Mouse (Mus musculus) embryonic facial prominence, embryonic 10.5 days (tissue): ENCODE measurements around the gene Syt7. TPM values are rescaled to one million over a fixed set of nuclear protein-coding genes. Genes with fewer than 3 reads are reported as not detected.

ENCODE experiments used
- DNase-seq: peaks from one replicate; pipeline ENCODE4 v3.0.0-alpha.2; 2017; ENCODE audit warnings: low spot score
- H3K27ac ChIP-seq: fragments of 300-500 bp; sonication (generic); replicated peaks from 2 replicates; pipeline ENCODE4 v1.5.1; 2016; ENCODE audit warnings: mild to moderate bottlenecking
- H3K27me3 ChIP-seq: fragments of 300-500 bp; sonication (generic); replicated peaks from 2 replicates; pipeline ENCODE4 v1.6.1; 2016; ENCODE audit warnings: low read depth, mild to moderate bottlenecking; ENCODE audit not compliant: poor library complexity, severe bottlenecking
- H3K36me3 ChIP-seq: fragments of 300-500 bp; sonication (generic); replicated peaks from 2 replicates; pipeline ENCODE4 v1.6.1; 2016; ENCODE audit warnings: mild to moderate bottlenecking, moderate library complexity
- H3K4me1 ChIP-seq: fragments of 300-500 bp; sonication (generic); 2 replicates; pipeline ENCODE4 v1.6.1; 2016
- H3K4me3 ChIP-seq: fragments of 300-500 bp; sonication (generic); 2 replicates; pipeline ENCODE4 v1.5.1; 2016; ENCODE audit warnings: mild to moderate bottlenecking, moderate library complexity
- H3K9me3 ChIP-seq: fragments of 300-500 bp; sonication (generic); 2 replicates; pipeline ENCODE4 v1.6.1; 2016; ENCODE audit warnings: mild to moderate bottlenecking
- WGBS: fragments of 180-500 bp; shearing (Covaris S2); methylation state at CpG from one replicate; pipeline ENCODE4 v1.1.7; 2016; 5-methylcytosine and 5-hydroxymethylcytosine counted together
- polyA plus RNA-seq: library from polyadenylated mRNA; unstranded; fragments of >200 nt; fragmentation: Nextera tagmentation; extraction: Ambion mirVana; gene quantifications from 2 replicates; pipeline ENCODE4 v1.2.1, GENCODE M21; 2016

The Syt7 gene
- 0.44 and 0.64 TPM in 2 replicates for polyA plus RNA-seq

DNA sequence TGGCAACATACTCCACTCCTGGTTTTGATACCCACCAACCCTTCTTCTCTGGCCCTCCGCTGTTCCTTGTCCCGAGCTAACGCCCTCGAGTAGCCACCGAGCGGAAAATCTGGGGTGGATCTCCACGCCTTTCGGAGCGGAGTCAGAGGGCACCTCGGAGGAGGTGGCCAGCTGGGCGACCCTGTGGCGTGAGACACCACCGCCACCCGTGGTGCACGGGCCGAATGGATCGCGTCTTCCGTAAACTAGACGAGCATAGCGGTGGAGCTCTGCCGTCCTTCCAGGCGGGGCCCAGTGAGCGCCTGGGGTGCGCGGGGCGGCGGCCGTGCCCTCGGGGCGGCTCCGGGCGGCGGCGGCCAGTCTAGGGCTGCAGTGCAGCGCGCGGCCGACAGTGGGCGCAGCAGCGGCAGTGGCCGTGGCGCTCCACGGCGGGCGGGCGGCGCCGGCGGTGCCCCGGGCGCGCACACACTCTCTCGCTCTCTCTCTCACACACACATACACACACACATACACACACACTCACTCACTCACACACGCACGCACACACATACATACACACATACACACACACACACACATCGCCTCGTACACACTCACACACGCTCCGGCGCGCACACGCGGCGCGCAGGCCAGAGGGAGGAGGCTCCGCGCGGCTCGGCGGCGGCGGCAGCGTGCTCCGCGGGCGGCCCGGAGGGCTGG lies at the start of gene Syt7:
Gene Syt7 (plus strand): TSS at position 476 of the 699 bp plus-strand sequence.
- no peaks in the 10 kb centered on the region for H3K9me3 ChIP-seq
- H3K27me3 ChIP-seq: peaks cover 84% of the 10 kb centered on the region
- no peaks in the 10 kb centered on the region for H3K36me3 ChIP-seq
- peak within 1 kb of the TSS; percentile 79 for H3K4me3 ChIP-seq
- peak; percentile 95 for DNase-seq
- peak within 1 kb of the TSS; percentile 83 for H3K27ac ChIP-seq
- WGBS: 1% methylated on average over 78 of the region's 78 CpGs
- peaks cover 28% of the 10 kb centered on the region for H3K4me1 ChIP-seq

GRCm38 (mm10) chr19:10339271-10339670 lies 49.6 kb upstream of the Syt7 start:
- peaks cover 30% of the 10 kb centered on the region for H3K4me1 ChIP-seq
- H3K36me3 ChIP-seq: no peaks in the 10 kb centered on the region
- 12% methylated on average over 5 of the region's 5 CpGs for WGBS
- no peak overlapping the region for H3K27ac ChIP-seq
- DNase-seq: no peak
- no peak overlapping the region for H3K4me3 ChIP-seq
- H3K9me3 ChIP-seq: no peaks in the 10 kb centered on the region
- peaks cover 68% of the 10 kb centered on the region for H3K27me3 ChIP-seq

DNA sequence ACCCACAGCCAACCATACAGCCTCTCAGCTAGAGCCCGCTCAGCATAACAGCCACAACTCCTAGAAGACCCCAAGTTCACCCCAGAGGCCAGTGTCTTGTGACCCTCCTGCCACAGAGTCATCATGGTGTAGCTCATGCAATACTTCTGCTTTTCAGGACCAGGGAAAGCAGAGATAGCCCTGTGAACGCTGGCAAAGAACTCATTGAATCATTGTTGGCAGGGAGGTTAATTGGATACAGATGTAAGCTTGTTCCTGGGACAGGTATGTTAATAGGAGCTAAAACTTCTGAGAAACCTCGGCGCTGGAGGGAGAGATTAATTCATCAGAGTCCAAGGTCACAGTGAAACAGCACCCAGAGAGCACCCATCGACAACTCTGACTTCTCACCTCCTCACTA lies 48.2 kb upstream of the Syt7 start:
- 30% methylated on average over 5 of the region's 5 CpGs for WGBS
- H3K9me3 ChIP-seq: no peaks in the 10 kb centered on the region
- no peaks in the 10 kb centered on the region for H3K36me3 ChIP-seq
- H3K27me3 ChIP-seq: peaks cover 72% of the 10 kb centered on the region
- H3K27ac ChIP-seq: no peak overlapping the region
- no peak overlapping the region for H3K4me3 ChIP-seq
- DNase-seq: peak; percentile 26
- H3K4me1 ChIP-seq: peaks cover 35% of the 10 kb centered on the region

DNA sequence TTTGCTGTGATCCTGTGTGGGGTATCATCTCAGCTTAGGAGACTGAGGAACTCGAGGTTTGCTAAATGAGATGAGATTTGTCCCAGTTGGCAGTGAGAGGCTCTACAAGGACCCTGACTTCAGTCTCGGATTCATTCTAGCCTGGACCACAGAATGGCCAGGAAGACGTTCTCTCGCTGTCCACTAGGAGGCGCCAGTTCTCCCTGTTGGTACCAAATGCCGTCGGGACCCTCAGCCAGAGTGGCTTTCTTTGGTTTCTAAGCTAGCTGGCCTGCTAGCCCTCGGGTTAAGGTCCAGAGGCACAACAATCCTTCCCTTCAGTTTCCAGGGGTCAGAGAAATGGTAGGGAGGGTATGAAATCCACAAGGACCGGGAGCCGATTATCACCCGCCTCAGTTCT lies 47.7 kb upstream of the Syt7 start:
- no peak overlapping the region for H3K27ac ChIP-seq
- 18% methylated on average over 11 of the region's 11 CpGs for WGBS
- peak; percentile 82 for DNase-seq
- no peaks in the 10 kb centered on the region for H3K9me3 ChIP-seq
- H3K27me3 ChIP-seq: peaks cover 72% of the 10 kb centered on the region
- no peaks in the 10 kb centered on the region for H3K36me3 ChIP-seq
- peaks cover 37% of the 10 kb centered on the region for H3K4me1 ChIP-seq
- H3K4me3 ChIP-seq: no peak overlapping the region

DNA sequence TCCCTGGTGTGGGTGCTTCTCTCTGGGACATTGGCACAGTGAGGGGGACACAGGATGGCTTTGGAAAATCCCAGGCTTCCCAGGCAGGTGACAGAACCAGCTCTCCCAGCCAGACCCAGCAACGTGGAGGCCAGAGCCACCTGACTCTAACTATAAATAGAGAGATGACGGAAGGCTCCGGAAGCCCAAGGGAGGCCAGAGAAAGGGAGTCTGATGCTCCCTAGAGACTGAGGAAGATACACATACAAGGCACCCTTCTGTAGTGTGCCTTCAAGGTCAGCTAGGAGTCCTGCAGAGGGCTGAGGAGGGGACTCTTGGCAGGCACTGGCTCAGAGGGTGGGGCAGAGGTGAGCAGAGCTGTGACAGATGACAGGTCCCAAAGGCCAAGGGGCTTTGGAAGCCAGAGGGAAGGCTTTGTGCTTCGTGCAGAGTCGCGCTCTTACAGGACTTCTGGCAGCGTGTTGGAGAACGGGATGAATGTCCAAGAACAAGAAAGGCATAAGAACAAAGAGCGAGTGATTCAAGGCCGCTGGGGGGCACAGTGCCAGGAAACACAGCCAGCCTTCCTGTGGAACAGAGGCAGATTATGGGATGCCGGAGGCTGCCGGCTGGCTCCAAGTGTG lies 47.0 kb upstream of the Syt7 start:
- H3K27ac ChIP-seq: no peak overlapping the region
- peaks cover 69% of the 10 kb centered on the region for H3K27me3 ChIP-seq

DNA sequence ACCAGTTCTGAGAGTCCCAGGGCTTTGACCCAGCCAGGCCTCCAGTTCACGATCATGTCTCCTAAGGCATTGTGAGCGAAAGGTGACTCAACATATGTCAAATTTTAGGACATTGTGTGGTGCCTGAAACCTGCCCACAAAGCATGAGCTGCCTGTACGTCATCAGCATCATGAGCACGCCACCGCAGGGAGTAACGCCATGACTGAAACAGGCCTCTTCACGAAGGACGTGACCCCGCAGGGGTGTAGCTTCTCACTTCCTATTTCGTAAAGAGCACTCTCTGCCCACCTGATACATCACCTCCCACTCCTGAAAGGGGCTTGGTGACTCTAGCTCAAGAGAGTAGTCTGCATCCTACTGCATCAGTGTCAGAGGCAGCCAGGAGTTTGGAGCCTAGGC lies 45.0 kb upstream of the Syt7 start:
- Histone ChIP-seq H3K27ac (no peak overlapping the region), H3K4me3 (no peak overlapping the region), H3K9me3 (no peaks in the 10 kb centered on the region), H3K27me3 (peaks cover 52% of the 10 kb centered on the region), H3K4me1 (peaks cover 37% of the 10 kb centered on the region), H3K36me3 (no peaks in the 10 kb centered on the region)
- WGBS: 85% methylated on average over 10 of the region's 10 CpGs
- no peak for DNase-seq

More for the DNA sequence above, 47.0 kb upstream of the Syt7 start:
- DNase-seq: no peak
- Histone ChIP-seq H3K4me1 (peaks cover 37% of the 10 kb centered on the region), H3K9me3 (no peaks in the 10 kb centered on the region), H3K36me3 (no peaks in the 10 kb centered on the region), H3K4me3 (no peak overlapping the region)
- 64% methylated on average over 12 of the region's 12 CpGs for WGBS

DNA sequence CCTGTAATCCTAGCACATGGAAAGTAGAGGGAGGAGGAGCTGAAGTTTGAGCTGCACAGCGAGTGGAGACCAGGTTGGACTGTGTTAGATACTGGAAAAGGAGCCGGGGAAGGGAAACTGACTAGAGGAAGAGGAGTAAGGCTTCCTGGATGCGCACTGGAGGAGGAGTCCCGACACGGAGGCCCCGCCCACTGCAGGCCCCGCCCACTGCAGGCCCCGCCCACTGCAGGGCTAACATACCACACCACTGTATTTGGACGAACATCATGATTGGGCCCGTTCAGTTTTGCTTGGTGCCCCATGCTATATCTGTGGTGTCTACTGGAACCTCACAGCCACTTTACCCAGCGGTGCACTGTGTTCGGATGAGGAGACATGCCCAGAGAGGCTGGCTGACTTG lies 43.2 kb upstream of the Syt7 start:
- 37% methylated on average over 12 of the region's 12 CpGs for WGBS
- no peak for DNase-seq
- Histone ChIP-seq H3K9me3 (no peaks in the 10 kb centered on the region), H3K4me1 (peaks cover 24% of the 10 kb centered on the region), H3K4me3 (no peak overlapping the region), H3K27me3 (peaks cover 34% of the 10 kb centered on the region), H3K27ac (no peak overlapping the region), H3K36me3 (no peaks in the 10 kb centered on the region)

DNA sequence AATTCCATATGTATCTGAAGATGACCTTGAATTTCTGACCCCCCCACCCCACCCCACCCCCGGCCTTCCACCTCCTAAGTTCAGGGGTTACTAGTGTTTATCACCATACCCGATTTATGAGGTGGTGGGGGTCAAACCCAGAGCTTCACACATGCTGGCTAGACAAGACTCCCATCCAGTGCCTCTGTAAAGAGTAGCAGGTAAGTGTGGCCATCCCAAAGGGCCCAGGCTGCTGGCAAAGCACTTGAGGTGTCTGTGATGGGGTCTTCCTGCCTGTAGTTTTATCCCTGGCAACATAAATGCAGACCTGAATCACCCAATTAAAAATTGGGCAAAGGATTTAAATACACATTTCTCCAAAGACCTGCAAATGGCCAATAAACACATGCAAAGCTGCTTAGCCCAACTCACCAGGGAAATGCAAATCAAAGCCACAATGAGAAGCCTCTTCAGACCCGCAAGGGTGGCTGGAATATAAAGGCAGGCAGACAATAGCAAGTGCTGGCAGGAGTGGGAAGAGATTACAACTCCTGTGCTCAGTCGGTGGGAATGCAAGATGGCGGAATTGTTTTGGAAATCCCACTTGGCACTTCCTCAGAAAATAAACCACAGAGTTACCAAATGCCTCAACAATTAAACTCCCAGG lies 41.1 kb upstream of the Syt7 start:
- WGBS: 58% methylated on average over 5 of the region's 5 CpGs
- no peak for DNase-seq
- Histone ChIP-seq H3K27me3 (peaks cover 19% of the 10 kb centered on the region), H3K4me1 (peaks cover 7% of the 10 kb centered on the region; the same call in 1 of the 2 replicates), H3K9me3 (no peaks in the 10 kb centered on the region), H3K36me3 (no peaks in the 10 kb centered on the region), H3K4me3 (no peak overlapping the region), H3K27ac (no peak overlapping the region)

- H3K36me3 ChIP-seq: no peaks in the 10 kb centered on the region
- H3K27ac ChIP-seq: no peak overlapping the region
- H3K27me3 ChIP-seq: no peaks in the 10 kb centered on the region; the same call in 1 of the 2 replicates
- no peaks in the 10 kb centered on the region for H3K9me3 ChIP-seq
- H3K4me3 ChIP-seq: no peak overlapping the region
- WGBS: 90% methylated on average over 7 of the region's 7 CpGs
- H3K4me1 ChIP-seq: peaks cover 12% of the 10 kb centered on the region
- no peak for DNase-seq
These were observed 36.7 kb upstream of the Syt7 start for GRCm38 (mm10) chr19:10352218-10352617.

DNA sequence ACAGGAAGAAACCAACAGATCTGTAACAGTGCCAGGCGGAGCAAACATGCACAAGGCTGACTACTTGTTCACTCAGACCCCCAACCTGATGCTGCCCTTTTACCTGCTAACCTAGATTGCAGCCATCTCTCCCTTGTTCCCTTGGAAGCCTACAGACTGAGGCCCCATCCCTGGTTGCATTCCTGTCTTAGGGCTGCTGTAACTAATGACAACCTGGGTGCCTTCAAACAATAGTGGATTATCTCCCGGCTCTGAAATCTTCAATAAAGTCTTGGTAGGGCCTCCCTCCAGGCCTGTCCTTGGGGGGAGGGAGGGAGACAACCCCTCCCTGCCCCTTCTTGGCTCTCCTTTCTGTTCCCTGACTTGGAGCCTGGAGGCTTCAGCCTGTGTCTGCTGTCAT lies 34.1 kb upstream of the Syt7 start:
- Histone ChIP-seq H3K9me3 (no peaks in the 10 kb centered on the region), H3K4me1 (peaks cover 15% of the 10 kb centered on the region), H3K27ac (no peak overlapping the region), H3K36me3 (no peaks in the 10 kb centered on the region), H3K27me3 (no peaks in the 10 kb centered on the region; the same call in 1 of the 2 replicates), H3K4me3 (no peak overlapping the region)
- 58% methylated on average over 2 of the region's 2 CpGs for WGBS
- DNase-seq: no peak

DNA sequence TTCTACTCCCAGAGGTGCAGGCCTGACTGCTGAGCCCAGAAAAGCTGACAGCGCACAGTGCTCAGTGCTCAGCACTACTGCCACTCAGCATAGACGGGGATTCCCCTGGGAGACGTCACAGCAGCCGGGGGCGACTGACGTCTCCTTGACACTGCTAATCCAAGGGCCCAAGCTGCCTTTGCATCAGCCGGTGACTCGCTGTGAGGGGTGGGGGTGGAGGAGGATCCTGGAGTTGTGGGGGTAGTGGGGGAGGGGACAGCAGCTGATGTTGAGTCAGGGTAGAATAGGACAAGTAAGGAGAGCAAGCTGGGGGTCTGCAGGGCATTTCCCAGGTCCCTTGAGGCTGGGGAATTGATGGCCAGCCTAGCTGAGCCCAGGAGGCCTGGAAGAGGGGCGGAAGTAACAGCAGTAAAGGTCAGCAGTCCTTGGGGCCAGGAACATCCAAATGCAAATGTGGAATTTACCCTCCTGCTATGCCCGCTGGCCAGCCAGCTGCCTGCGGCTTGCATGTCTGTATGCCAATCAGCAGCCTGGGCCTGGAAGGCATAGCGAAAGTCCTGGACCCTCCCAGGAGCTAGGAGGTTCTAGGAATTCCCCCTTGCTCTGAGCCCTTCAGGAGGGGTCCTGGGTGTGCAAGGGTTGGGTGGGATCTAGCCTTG lies 31.9 kb upstream of the Syt7 start:
- H3K4me3 ChIP-seq: no peak overlapping the region; the same call in 1 of the 2 replicates
- H3K9me3 ChIP-seq: no peaks in the 10 kb centered on the region
- peak overlapping the region; percentile 19; the same call in 1 of the 2 replicates for H3K27ac ChIP-seq
- H3K36me3 ChIP-seq: no peaks in the 10 kb centered on the region
- WGBS: 6% methylated on average over 12 of the region's 12 CpGs
- peaks cover 15% of the 10 kb centered on the region for H3K4me1 ChIP-seq
- no peaks in the 10 kb centered on the region; the same call in 1 of the 2 replicates for H3K27me3 ChIP-seq
- DNase-seq: peak; percentile 60

DNA sequence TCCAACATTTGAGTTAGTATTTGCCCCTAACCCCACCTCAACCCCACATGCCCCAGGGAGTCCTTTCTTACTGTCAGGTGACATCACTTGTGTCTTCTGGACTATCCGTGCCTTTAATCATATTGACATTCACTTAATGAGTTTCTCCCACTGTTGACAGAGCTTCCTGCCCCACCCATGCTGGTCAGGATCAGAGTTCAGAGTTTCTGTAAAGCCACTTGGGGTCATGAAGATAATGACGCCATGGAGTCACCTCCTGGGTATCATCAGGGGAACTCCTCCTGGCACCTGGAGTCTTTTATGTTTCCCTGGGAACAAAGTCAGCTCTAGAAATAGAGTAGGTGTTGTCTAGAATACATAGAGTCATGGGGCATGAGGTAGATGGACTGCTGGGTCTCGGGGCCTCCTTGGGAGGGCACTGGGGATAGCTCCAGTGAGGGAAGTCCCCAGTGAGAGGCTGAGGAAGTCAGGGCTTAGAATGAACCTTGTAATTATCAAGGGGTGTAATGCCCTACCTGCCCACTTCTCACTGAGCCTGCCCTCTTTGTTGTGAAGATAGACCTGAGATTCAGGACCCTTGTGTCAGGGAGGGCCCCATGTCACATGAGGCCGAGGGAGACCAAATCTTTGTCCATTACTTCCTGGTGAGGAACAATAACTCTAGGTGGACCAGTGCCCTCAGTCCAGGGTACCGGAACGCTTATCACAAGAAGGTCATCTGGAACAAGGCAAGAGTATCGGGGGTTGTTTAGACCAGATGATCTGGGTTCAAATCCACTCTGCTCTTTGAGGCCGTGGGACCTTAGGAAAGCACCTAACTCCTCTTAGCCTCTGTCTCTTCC lies 29.6 kb upstream of the Syt7 start:
- Histone ChIP-seq H3K36me3 (no peaks in the 10 kb centered on the region), H3K9me3 (no peaks in the 10 kb centered on the region), H3K4me3 (no peak overlapping the region), H3K27me3 (peaks cover 9% of the 10 kb centered on the region; the same call in 1 of the 2 replicates), H3K4me1 (peaks cover 29% of the 10 kb centered on the region), H3K27ac (no peak overlapping the region)
- DNase-seq: no peak
- WGBS: 85% methylated on average over 8 of the region's 8 CpGs
